Mouse (Mus musculus): Measurements from ENCODE around the gene Gm8947.
"Not testable (repeated sequence)": the region's sequence is repeated elsewhere in the genome, so short reads cannot be mapped to it uniquely, and the experiment has no call there.

Gm8947 gene

GRCm38 (mm10) chr1:151178505-151179083, 13.6 kb upstream of the Gm8947 start:
- no peak for DNase-seq (ENCODE audit: low read depth in 2 of 2, low spot score in 2 of 2)

- DNase-seq (ENCODE audit: low read depth in 2 of 2, low spot score in 2 of 2): no peak
Observed at GRCm38 (mm10) chr1:151180167-151180566, 12.0 kb upstream of the Gm8947 start.

- not testable (repeated sequence) for DNase-seq (ENCODE audit: low read depth in 2 of 2, low spot score in 2 of 2)
Observed at GRCm38 (mm10) chr1:151182266-151182665, 9.9 kb upstream of the Gm8947 start, which contains the start of gene Gm47985. Gene Gm47985, plus strand, starts transcription at chr1:151182537.

GRCm38 (mm10) chr1:151186186-151186585, 6.0 kb upstream of the Gm8947 start:
- DNase-seq (ENCODE audit: low read depth in 2 of 2, low spot score in 2 of 2): not testable (repeated sequence)

GRCm38 (mm10) chr1:151186879-151187424, 5.2 kb upstream of the Gm8947 start:
- not testable (repeated sequence) for DNase-seq (ENCODE audit: low read depth in 2 of 2, low spot score in 2 of 2)

GRCm38 (mm10) chr1:151188469-151188868, 3.7 kb upstream of the Gm8947 start:
- no peak for DNase-seq (ENCODE audit: low read depth in 2 of 2, low spot score in 2 of 2)

- not testable (repeated sequence) for DNase-seq (ENCODE audit: low read depth in 2 of 2, low spot score in 2 of 2)
Observed at GRCm38 (mm10) chr1:151192739-151193138, 563 bp downstream of the Gm8947 start.

GRCm38 (mm10) chr1:151195986-151196385, 3.8 kb downstream of the Gm8947 start:
- not testable (repeated sequence) for DNase-seq (ENCODE audit: low read depth in 2 of 2, low spot score in 2 of 2)

- DNase-seq (ENCODE audit: low read depth in 2 of 2, low spot score in 2 of 2): not testable (repeated sequence)
Observed at GRCm38 (mm10) chr1:151196690-151197089, 4.5 kb downstream of the Gm8947 start.

GRCm38 (mm10) chr1:151198120-151198519, 5.9 kb downstream of the Gm8947 start, which contains the start of gene Gm47995:
Gene Gm47995, plus strand, starts transcription at chr1:151198448.
- not testable (repeated sequence) for DNase-seq (ENCODE audit: low read depth in 2 of 2, low spot score in 2 of 2)

- not testable (repeated sequence) for DNase-seq (ENCODE audit: low read depth in 2 of 2, low spot score in 2 of 2)
Observed at GRCm38 (mm10) chr1:151200620-151201019, 8.4 kb downstream of the Gm8947 start.

- not testable (repeated sequence) for DNase-seq (ENCODE audit: low read depth in 2 of 2, low spot score in 2 of 2)
Observed at GRCm38 (mm10) chr1:151202771-151203170, 10.6 kb downstream of the Gm8947 start.

- not testable (repeated sequence) for DNase-seq (ENCODE audit: low read depth in 2 of 2, low spot score in 2 of 2)
Observed at GRCm38 (mm10) chr1:151203818-151204217, 11.6 kb downstream of the Gm8947 start, which contains the start of gene 3110040M04Rik. Gene 3110040M04Rik, plus strand, starts transcription at chr1:151204121.

GRCm38 (mm10) chr1:151208493-151208892, 16.3 kb downstream of the Gm8947 start:
- DNase-seq (ENCODE audit: low read depth in 2 of 2, low spot score in 2 of 2): not testable (repeated sequence)

GRCm38 (mm10) chr1:151208944-151209343, 16.8 kb downstream of the Gm8947 start:
- not testable (repeated sequence) for DNase-seq (ENCODE audit: low read depth in 2 of 2, low spot score in 2 of 2)

- DNase-seq (ENCODE audit: low read depth in 2 of 2, low spot score in 2 of 2): not testable (repeated sequence)
Observed at GRCm38 (mm10) chr1:151209824-151210355, 17.7 kb downstream of the Gm8947 start, which contains the start of gene Gm47996. Gene Gm47996, plus strand, starts transcription at chr1:151210131.

- not testable (repeated sequence) for DNase-seq (ENCODE audit: low read depth in 2 of 2, low spot score in 2 of 2)
Observed at GRCm38 (mm10) chr1:151211666-151212065, 19.5 kb downstream of the Gm8947 start.

- DNase-seq (ENCODE audit: low read depth in 2 of 2, low spot score in 2 of 2): no peak
Observed at GRCm38 (mm10) chr1:151214862-151215261, 22.7 kb downstream of the Gm8947 start.

- DNase-seq (ENCODE audit: low read depth in 2 of 2, low spot score in 2 of 2): no peak
Observed at GRCm38 (mm10) chr1:151215985-151216384, 23.8 kb downstream of the Gm8947 start.

- no peak for DNase-seq (ENCODE audit: low read depth in 2 of 2, low spot score in 2 of 2)
Observed at GRCm38 (mm10) chr1:151216417-151216816, 24.2 kb downstream of the Gm8947 start.

GRCm38 (mm10) chr1:151219045-151219444, 26.9 kb downstream of the Gm8947 start:
- no peak for DNase-seq (ENCODE audit: low read depth in 2 of 2, low spot score in 2 of 2)

- DNase-seq (ENCODE audit: low read depth in 2 of 2, low spot score in 2 of 2): no peak
Observed at GRCm38 (mm10) chr1:151220098-151220497, 27.9 kb downstream of the Gm8947 start.
